Mouse (Mus musculus) embryo, embryonic 10.5 days (tissue): ENCODE measurements around the gene Adcy3.

Experiments used
- DNase-seq: peaks from one replicate; pipeline ENCODE4 v3.0.0-alpha.2; 2015; ENCODE audit warnings: low spot score

The Adcy3 gene

GRCm38 (mm10) chr12:4180507-4180906 lies 47.6 kb downstream of the Adcy3 start:
- DNase-seq: no peak

GRCm38 (mm10) chr12:4184648-4185047 lies 51.7 kb downstream of the Adcy3 start:
- no peak for DNase-seq

GRCm38 (mm10) chr12:4188171-4189059 lies 55.5 kb downstream of the Adcy3 start:
- DNase-seq: peak; percentile 71

GRCm38 (mm10) chr12:4189060-4189447 lies 56.2 kb downstream of the Adcy3 start:
- peak; percentile 51 for DNase-seq

- no peak for DNase-seq
These were observed 59.6 kb downstream of the Adcy3 start for GRCm38 (mm10) chr12:4192514-4192913.

GRCm38 (mm10) chr12:4193025-4193740 lies 60.3 kb downstream of the Adcy3 start:
- peak; percentile 29 for DNase-seq

GRCm38 (mm10) chr12:4194643-4195042 lies 61.7 kb downstream of the Adcy3 start:
- no peak for DNase-seq

GRCm38 (mm10) chr12:4198702-4199101 lies 65.8 kb downstream of the Adcy3 start:
- no peak for DNase-seq

- DNase-seq: no peak
These were observed 66.4 kb downstream of the Adcy3 start for GRCm38 (mm10) chr12:4199271-4199670.

- DNase-seq: no peak
These were observed 68.7 kb downstream of the Adcy3 start for GRCm38 (mm10) chr12:4201454-4202200.

GRCm38 (mm10) chr12:4202206-4202605 lies 69.3 kb downstream of the Adcy3 start:
- no peak for DNase-seq

GRCm38 (mm10) chr12:4206106-4206505 lies 73.2 kb downstream of the Adcy3 start:
- no peak for DNase-seq

GRCm38 (mm10) chr12:4208405-4209133 lies 75.7 kb downstream of the Adcy3 start:
- peak; percentile 68 for DNase-seq

GRCm38 (mm10) chr12:4209196-4209595 lies 76.3 kb downstream of the Adcy3 start:
- no peak for DNase-seq

- DNase-seq: no peak
These were observed 78.3 kb downstream of the Adcy3 start for GRCm38 (mm10) chr12:4211174-4211573.

- peak; percentile 11 for DNase-seq
These were observed 80.0 kb downstream of the Adcy3 start for GRCm38 (mm10) chr12:4212908-4213307.

GRCm38 (mm10) chr12:4230156-4230555 lies 97.3 kb downstream of the Adcy3 start:
- no peak for DNase-seq

GRCm38 (mm10) chr12:4232777-4233176 lies 99.9 kb downstream of the Adcy3 start:
- no peak for DNase-seq

- DNase-seq: peak; percentile 97
These were observed 100.9 kb downstream of the Adcy3 start, which contains the start of the genes Ptrhd1 and Cenpo for GRCm38 (mm10) chr12:4233572-4234508. Gene Ptrhd1 (plus strand): TSS chr12:4234027. Gene Cenpo (minus strand): TSS chr12:4234294.

- DNase-seq: no peak
These were observed 104.6 kb downstream of the Adcy3 start for GRCm38 (mm10) chr12:4237481-4237880.
